Mouse (Mus musculus) small intestine, adult 2 months (tissue): ENCODE data around the gene Rhbdl1. TPM values are rescaled to one million over a fixed set of nuclear protein-coding genes. Genes with fewer than 3 reads are reported as not detected.

Experiments
- H3K27ac ChIP-seq: fragments of 200-500 bp; 2 replicates; pipeline ENCODE4 v1.5.1; 2012; ENCODE audit warnings: low read depth, low read length, control low read depth, inconsistent platforms; ENCODE audit not compliant: insufficient read depth
- H3K27me3 ChIP-seq: fragments of 200-500 bp; 2 replicates; pipeline ENCODE4 v1.6.1; 2012; ENCODE audit warnings: mild to moderate bottlenecking, moderate library complexity, low read length, inconsistent platforms; ENCODE audit not compliant: control insufficient read depth, insufficient read depth
- H3K36me3 ChIP-seq: fragments of 200-500 bp; 2 replicates; pipeline ENCODE4 v1.6.1; 2012; ENCODE audit warnings: mild to moderate bottlenecking, low read length, control low read depth, inconsistent platforms; ENCODE audit not compliant: control insufficient read depth, insufficient read depth
- H3K4me1 ChIP-seq: fragments of 200-500 bp; 2 replicates; pipeline ENCODE4 v1.6.1; 2012; ENCODE audit warnings: low read length, inconsistent platforms, mixed read lengths; ENCODE audit not compliant: control insufficient read depth, insufficient read depth, insufficient read length
- H3K4me3 ChIP-seq: fragments of 200-500 bp; 2 replicates; pipeline ENCODE4 v1.5.1; 2012; ENCODE audit warnings: low read depth, mild to moderate bottlenecking, control low read depth, inconsistent platforms, low read length, moderate library complexity
- CTCF ChIP-seq: fragments of 200-500 bp; IDR thresholded peaks from 2 replicates; pipeline ENCODE4 v1.5.1; 2012; ENCODE audit warnings: low read depth, mild to moderate bottlenecking, control low read depth, inconsistent platforms, low read length, moderate library complexity, mixed read lengths; ENCODE audit not compliant: insufficient replicate concordance, insufficient read length; ENCODE audit errors: extremely low read depth
- POLR2A ChIP-seq: fragments of 200-500 bp; IDR thresholded peaks from 2 replicates; pipeline ENCODE4 v1.6.1; 2012; ENCODE audit warnings: low read depth, mild to moderate bottlenecking, control low read depth, inconsistent platforms, low read length, moderate library complexity
- WGBS: fragments of 180-500 bp; shearing (Covaris S2); methylation state at CpG from one replicate; pipeline ENCODE4 v1.1.7; 2018; 5-methylcytosine and 5-hydroxymethylcytosine counted together
- polyA plus RNA-seq: library from polyadenylated mRNA; depleted of rRNA; stranded (reverse); fragments of >200 nt; gene quantifications from 2 replicates; pipeline ENCODE4 v1.2.3, GENCODE M21; 2012

The Rhbdl1 gene
- polyA plus RNA-seq, 1 experiment, result 10.6 TPM

- no peak within 1 kb of the TSS for H3K4me3 ChIP-seq
- no peak within 1 kb of the TSS for H3K27ac ChIP-seq
- peaks cover 31% of the 10 kb centered on the region for H3K36me3 ChIP-seq
- TF ChIP-seq CTCF, result no peak
- no peak; the same call in 1 of the 2 replicates for TF ChIP-seq POLR2A
- WGBS, result 50% methylated on average over 5 of the region's 5 CpGs
- peaks cover 10% of the 10 kb centered on the region for H3K4me1 ChIP-seq
- no peaks in the 10 kb centered on the region for H3K27me3 ChIP-seq
Observed at GRCm38 (mm10) chr17:25880196-25880910, 43.3 kb upstream of the Rhbdl1 start, which contains the start of gene Wfikkn1. Gene Wfikkn1 (minus strand): TSS chr17:25880858.

- no peaks in the 10 kb centered on the region for H3K27me3 ChIP-seq
- no peak for TF ChIP-seq POLR2A
- no peak for TF ChIP-seq CTCF
- no peak overlapping the region for H3K27ac ChIP-seq
- 67% methylated on average over 8 of the region's 8 CpGs for WGBS
- peaks cover 31% of the 10 kb centered on the region for H3K36me3 ChIP-seq
- peaks cover 10% of the 10 kb centered on the region for H3K4me1 ChIP-seq
- H3K4me3 ChIP-seq, result no peak overlapping the region
Observed at GRCm38 (mm10) chr17:25879750-25880149, 42.7 kb upstream of the Rhbdl1 start.

GRCm38 (mm10) chr17:25879261-25879660, 42.2 kb upstream of the Rhbdl1 start:
- peaks cover 10% of the 10 kb centered on the region for H3K4me1 ChIP-seq
- H3K36me3 ChIP-seq, result peaks cover 27% of the 10 kb centered on the region
- H3K27me3 ChIP-seq, result no peaks in the 10 kb centered on the region
- 71% methylated on average over 4 of the region's 4 CpGs for WGBS
- H3K4me3 ChIP-seq, result no peak overlapping the region
- no peak overlapping the region for H3K27ac ChIP-seq
- 0 out of 2 replicates have a peak, but pooled peaks have one; percentile 3 for TF ChIP-seq POLR2A
- TF ChIP-seq CTCF, result peak; percentile 58; the same call in 1 of the 2 replicates

- TF ChIP-seq POLR2A, result 0 out of 2 replicates have a peak, but pooled peaks have one; percentile 2
- TF ChIP-seq CTCF, result no peak
- WGBS, result 93% methylated on average over 19 of the region's 19 CpGs
- H3K27me3 ChIP-seq, result no peaks in the 10 kb centered on the region
Observed at GRCm38 (mm10) chr17:25878611-25879180, 41.6 kb upstream of the Rhbdl1 start.

GRCm38 (mm10) chr17:25877741-25878610, 40.9 kb upstream of the Rhbdl1 start:
- no peak for TF ChIP-seq POLR2A
- TF ChIP-seq CTCF, result no peak
- Histone ChIP-seq H3K36me3 (peaks cover 14% of the 10 kb centered on the region), H3K27me3 (no peaks in the 10 kb centered on the region), H3K4me3 (no peak overlapping the region), H3K4me1 (peaks cover 10% of the 10 kb centered on the region), H3K27ac (no peak overlapping the region)
- WGBS, result 94% methylated on average over 32 of the region's 32 CpGs

More at GRCm38 (mm10) chr17:25878611-25879180, 41.6 kb upstream of the Rhbdl1 start:
- Histone ChIP-seq H3K36me3 (peaks cover 21% of the 10 kb centered on the region), H3K4me3 (no peak overlapping the region), H3K4me1 (peaks cover 10% of the 10 kb centered on the region), H3K27ac (no peak overlapping the region)

- Histone ChIP-seq H3K27ac (no peak overlapping the region), H3K4me3 (no peak overlapping the region), H3K4me1 (peaks cover 10% of the 10 kb centered on the region), H3K36me3 (peaks cover 8% of the 10 kb centered on the region; the same call in 1 of the 2 replicates), H3K27me3 (no peaks in the 10 kb centered on the region)
- WGBS, result 80% methylated on average over 3 of the region's 3 CpGs
- TF ChIP-seq POLR2A, result no peak
- TF ChIP-seq CTCF, result no peak
Observed at GRCm38 (mm10) chr17:25877025-25877424, 39.9 kb upstream of the Rhbdl1 start.
